Mouse (Mus musculus): ENCODE measurements around the gene Abcc5.

DNA sequence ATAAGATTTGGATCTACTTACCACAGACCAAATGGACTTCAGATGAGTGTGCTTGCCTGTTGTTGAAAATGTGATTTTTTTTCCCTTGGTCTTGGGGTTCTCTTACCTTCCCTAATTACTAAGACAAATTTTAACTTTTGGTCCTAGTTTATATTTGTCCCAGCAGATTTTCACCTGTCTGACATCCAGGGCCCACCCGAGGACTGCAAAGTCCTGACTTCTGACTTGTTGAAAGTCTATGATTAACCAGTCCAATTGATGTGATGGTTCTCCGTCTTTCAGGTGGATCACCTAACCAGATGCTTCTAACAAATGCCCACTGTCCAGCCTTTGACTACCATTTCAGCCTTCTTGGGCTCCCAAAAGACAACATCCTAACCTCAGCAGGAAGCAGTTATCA, 44.8 kb upstream of the Abcc5 start:
- TF ChIP-seq EP300 (IDR thresholded peaks at IDR 0.05; ENCODE audit: low read depth): no peak
- TF ChIP-seq CTCF (IDR thresholded peaks at IDR 0.05; ENCODE audit: low read depth): no peak

Data from liver, postnatal 0 days (tissue).